Mouse (Mus musculus): ENCODE results near the gene Tctex1d4.
A peak's percentile ranks its signal among the peaks of the same experiment; 100 is the strongest.

Gene Tctex1d4

GRCm38 (mm10) chr4:117138295-117139216, 12.0 kb downstream of the Tctex1d4 start:
- no peak for DNase-seq (ENCODE audit: low read depth)

GRCm38 (mm10) chr4:117139217-117139612, 12.6 kb downstream of the Tctex1d4 start:
- DNase-seq (ENCODE audit: low read depth), result peak; percentile 83

GRCm38 (mm10) chr4:117140613-117141012, 14.0 kb downstream of the Tctex1d4 start:
- DNase-seq (ENCODE audit: low read depth), result peak; percentile 70

DNA sequence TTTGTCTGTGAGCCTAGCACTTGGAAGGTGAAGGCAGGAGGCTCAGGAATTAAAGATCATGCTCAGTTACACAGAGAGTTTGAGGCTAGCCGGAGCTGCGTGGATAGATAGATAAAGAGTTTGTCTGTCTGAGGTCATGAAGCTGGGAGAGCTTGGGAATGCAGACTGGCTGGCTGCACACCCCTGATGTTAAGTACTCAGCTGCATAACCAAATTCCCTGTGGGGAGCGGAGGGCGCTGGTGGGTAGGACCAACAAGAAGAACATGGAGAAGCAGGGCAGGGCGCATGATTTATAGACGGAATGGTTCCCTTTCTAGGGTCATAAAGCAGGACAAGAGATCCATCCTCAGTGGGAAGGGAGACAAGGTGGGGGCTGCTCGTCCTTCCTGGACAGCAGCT, 16.4 kb downstream of the Tctex1d4 start:
- no peak for DNase-seq (ENCODE audit: low read depth)

GRCm38 (mm10) chr4:117145248-117145647, 18.7 kb downstream of the Tctex1d4 start:
- no peak for DNase-seq (ENCODE audit: low read depth)

- DNase-seq (ENCODE audit: low read depth), result peak; percentile 87
Observed at GRCm38 (mm10) chr4:117146176-117146575, 19.6 kb downstream of the Tctex1d4 start.

DNA sequence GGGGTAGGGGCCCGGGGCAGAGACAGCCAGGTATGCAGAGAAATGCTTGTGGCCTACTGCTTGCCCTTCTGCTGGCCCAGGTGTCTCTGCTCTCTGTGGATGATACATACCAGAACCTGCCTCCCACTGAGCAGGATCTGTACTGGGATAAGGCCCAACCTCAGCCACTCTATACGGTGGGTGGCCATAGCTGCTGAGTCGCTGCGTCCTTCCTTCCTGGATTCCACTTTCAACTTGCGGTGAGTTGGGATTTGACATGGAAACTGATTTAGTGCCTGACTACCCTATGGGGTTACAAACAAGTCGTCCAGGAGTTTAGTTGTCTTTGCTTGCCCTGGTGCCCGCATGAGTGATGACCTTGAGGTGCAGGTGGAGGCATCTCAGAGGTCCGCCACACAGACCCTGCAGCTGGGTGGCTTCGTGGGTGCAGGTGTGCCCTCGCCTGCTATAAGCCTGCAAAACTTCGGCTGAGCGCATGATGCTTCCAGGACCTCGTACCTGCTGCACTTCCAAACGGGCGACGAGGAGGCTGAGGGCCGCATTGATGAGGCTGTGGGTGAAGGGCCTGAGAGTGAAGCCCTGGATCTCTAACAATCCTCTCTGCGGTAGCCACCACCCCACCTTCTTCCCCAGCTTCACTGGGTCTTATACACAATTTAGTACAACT, 21.6 kb downstream of the Tctex1d4 start:
- no peak for DNase-seq (ENCODE audit: low read depth)

DNA sequence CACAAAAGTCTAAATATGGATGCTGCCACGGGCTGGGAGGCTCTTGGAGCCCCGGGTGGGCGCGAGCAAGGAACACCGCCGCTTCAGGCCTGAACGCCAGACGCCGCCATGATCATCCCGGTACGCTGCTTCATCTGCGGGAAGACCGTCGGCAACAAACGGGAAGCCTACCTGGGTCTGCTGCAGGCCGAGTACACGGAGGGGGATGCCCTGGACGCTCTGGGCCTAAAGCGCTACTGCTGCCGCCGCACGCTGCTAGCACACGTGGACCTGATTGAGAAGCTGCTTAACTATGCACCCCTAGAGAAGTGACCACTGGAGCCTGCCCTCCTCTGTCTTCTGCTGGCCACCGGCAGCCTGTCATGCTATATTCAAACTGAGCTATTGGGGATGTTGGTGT, 22.2 kb downstream of the Tctex1d4 start:
- DNase-seq (ENCODE audit: low read depth), result no peak

DNA sequence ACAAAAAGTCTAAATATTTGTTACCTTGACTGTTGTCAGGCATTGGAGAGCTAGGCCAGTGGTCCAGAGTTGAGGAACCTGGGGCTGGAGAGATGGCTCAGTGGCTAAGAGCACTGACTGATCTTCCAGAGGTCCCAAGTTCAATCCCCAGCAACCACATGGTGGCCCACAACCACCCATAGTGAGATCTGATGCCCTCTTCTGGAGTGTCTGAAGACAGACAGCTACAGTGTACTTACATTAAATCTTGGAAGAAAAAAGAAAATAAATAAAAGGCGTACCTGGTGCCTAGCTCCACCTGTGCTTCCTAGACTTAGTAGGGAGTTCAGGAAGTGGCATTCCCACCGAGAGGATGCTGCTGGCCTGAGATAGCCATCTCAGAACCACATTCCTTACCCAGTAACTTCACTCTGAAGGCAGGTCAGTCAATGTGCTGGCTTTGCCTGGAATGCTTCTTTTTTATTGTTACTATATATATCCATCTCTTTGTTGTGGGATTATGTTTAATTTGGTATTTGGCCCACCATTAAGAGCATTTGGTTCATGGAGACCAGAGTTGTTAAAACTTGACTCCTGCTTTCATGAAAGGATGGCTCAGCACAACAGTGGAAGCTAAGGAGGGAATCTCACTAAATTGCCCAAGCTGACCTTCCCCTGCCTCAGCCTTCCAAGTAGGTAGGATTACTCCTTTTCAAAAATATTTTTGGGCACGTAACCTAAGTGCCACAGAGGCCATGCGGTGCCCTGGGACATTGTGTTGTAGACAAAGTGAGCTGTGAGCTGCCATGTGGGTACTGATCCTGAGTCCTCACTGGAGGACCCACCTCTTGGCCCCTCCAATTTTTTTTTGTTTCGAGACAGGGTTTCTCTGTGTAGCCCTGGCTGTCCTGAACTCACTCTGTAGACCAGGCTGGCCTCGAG, 23.0 kb downstream of the Tctex1d4 start:
- DNase-seq (ENCODE audit: low read depth), result no peak

- no peak for DNase-seq (ENCODE audit: low read depth)
Observed at GRCm38 (mm10) chr4:117150212-117150733, 23.7 kb downstream of the Tctex1d4 start.

- DNase-seq (ENCODE audit: low read depth), result no peak
Observed at GRCm38 (mm10) chr4:117151416-117151815, 24.8 kb downstream of the Tctex1d4 start.

- DNase-seq (ENCODE audit: low read depth), result no peak
Observed at GRCm38 (mm10) chr4:117152714-117153113, 26.1 kb downstream of the Tctex1d4 start.

GRCm38 (mm10) chr4:117155020-117155791, 28.6 kb downstream of the Tctex1d4 start:
- DNase-seq (ENCODE audit: low read depth), result peak; percentile 43

DNA sequence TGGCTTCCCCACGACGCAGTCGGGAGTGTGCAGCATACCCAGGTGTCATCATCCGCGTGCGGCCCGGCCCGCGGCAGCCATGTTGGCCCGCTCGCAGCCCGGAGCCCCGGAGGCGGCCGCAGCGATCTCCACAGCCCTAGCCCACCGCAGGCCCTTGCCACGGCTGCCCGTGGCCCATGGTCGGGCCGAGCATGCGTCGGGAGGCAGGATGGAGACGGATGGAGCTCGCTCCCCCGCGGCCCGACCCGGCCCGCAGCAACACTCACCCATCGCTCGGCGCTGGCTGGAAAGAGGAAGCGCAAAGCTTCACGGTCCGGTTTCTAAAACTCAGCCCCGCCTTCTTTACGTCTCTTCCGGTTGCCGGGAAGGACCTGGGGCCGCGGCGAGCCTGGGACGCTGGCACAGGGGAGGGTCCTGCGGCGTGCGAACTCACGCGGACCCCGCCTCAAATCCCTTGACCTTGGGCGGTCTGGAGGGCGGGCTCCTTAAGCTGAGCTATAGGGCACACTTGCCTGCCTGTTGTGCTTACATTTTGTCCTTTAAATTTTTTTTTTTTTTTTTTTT, 29.3 kb downstream of the Tctex1d4 start, which contains the start of gene Rps8:
TSS of gene Rps8 (minus strand) at position 452 of the 564 bp plus-strand sequence.
- DNase-seq (ENCODE audit: low read depth), result peak; percentile 92

- DNase-seq (ENCODE audit: low read depth), result no peak
Observed at GRCm38 (mm10) chr4:117156372-117156771, 29.8 kb downstream of the Tctex1d4 start.

DNA sequence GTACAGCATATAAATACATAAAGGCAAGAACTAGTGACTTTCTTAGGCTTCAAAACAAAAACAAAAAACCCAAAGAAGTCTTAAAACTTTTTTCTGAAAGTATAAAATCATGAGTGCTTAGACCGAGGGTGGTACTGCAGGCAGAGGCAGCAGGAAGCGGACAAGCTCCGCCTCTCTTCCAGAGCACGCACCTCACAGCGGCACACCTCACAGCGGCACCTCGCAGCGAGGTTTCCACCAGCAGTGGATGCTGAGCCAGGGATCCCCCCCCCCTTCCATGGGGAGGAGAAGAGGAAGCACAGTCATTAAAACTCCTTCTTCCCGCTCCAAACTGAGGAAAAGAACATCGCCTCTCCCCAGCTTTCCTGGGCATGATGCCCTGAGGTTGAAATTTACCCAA, 33.1 kb downstream of the Tctex1d4 start:
- no peak for DNase-seq (ENCODE audit: low read depth)

GRCm38 (mm10) chr4:117161183-117161582, 34.6 kb downstream of the Tctex1d4 start:
- no peak for DNase-seq (ENCODE audit: low read depth)

GRCm38 (mm10) chr4:117169936-117170335, 43.3 kb downstream of the Tctex1d4 start:
- no peak for DNase-seq (ENCODE audit: low read depth)
